Mouse (Mus musculus) heart, postnatal 0 days (tissue): ENCODE results near the gene Plk5.

Experiments
- CTCF ChIP-seq: IDR thresholded peaks from 2 replicates; pipeline ENCODE4 v1.5.1; 2016; ENCODE audit warnings: antibody characterized with exemption, control low read depth, low read depth
- EP300 ChIP-seq: IDR thresholded peaks from 2 replicates; pipeline ENCODE4 v1.6.1; 2016; ENCODE audit warnings: antibody characterized with exemption, low read depth

- TF ChIP-seq CTCF = no peak
- TF ChIP-seq EP300 = no peak
These were observed 12.1 kb upstream of the Plk5 start for GRCm38 (mm10) chr10:80344131-80344661.
